Mouse (Mus musculus) urinary bladder, adult 18-20 months (tissue): ENCODE data around the gene Raver2.

Experiments used
- DNase-seq, 2 experiments: peaks; one replicate each; pipeline ENCODE4 v3.0.0; 2022; ENCODE audit warnings: low spot score in 2 of 2, mixed read lengths in 2 of 2

The Raver2 gene

GRCm38 (mm10) chr4:101174916-101175625, 106.3 kb downstream of the Raver2 start:
- DNase-seq: no peak

- DNase-seq: no peak
These were observed 107.3 kb downstream of the Raver2 start for GRCm38 (mm10) chr4:101176123-101176522.

- DNase-seq: no peak
These were observed 109.0 kb downstream of the Raver2 start for GRCm38 (mm10) chr4:101177796-101178195.

- DNase-seq: no peak
These were observed 110.3 kb downstream of the Raver2 start for GRCm38 (mm10) chr4:101179076-101179475.

GRCm38 (mm10) chr4:101179836-101180235, 111.1 kb downstream of the Raver2 start:
- no peak for DNase-seq

GRCm38 (mm10) chr4:101180681-101181080, 111.9 kb downstream of the Raver2 start:
- DNase-seq: no peak

- no peak for DNase-seq
These were observed 113.8 kb downstream of the Raver2 start for GRCm38 (mm10) chr4:101182603-101183011.

GRCm38 (mm10) chr4:101185216-101185615, 116.4 kb downstream of the Raver2 start:
- DNase-seq: no peak

- no peak for DNase-seq
These were observed 117.8 kb downstream of the Raver2 start for GRCm38 (mm10) chr4:101186591-101186990.

GRCm38 (mm10) chr4:101187381-101187780, 118.6 kb downstream of the Raver2 start:
- DNase-seq: no peak

GRCm38 (mm10) chr4:101192241-101192976, 123.6 kb downstream of the Raver2 start:
- no peak for DNase-seq

- DNase-seq: no peak
These were observed 125.4 kb downstream of the Raver2 start for GRCm38 (mm10) chr4:101194170-101194569.

GRCm38 (mm10) chr4:101196407-101196806, 127.6 kb downstream of the Raver2 start:
- DNase-seq: no peak

- DNase-seq: no peak
These were observed 128.8 kb downstream of the Raver2 start for GRCm38 (mm10) chr4:101197421-101198170.

- peak in 1 of 2 experiments; percentile 36 for DNase-seq
These were observed 129.6 kb downstream of the Raver2 start for GRCm38 (mm10) chr4:101198333-101198732.

GRCm38 (mm10) chr4:101199433-101200081, 130.8 kb downstream of the Raver2 start:
- DNase-seq: no peak
